Mouse (Mus musculus) G1E (cell line): ENCODE data around the gene Ralgds. TPM values are rescaled to one million over a fixed set of nuclear protein-coding genes. Genes with fewer than 3 reads are reported as not detected.

Source experiments
- ATAC-seq: 2 replicates; pipeline ENCODE4 v1.8.0; 2016; ENCODE audit warnings: mild to moderate bottlenecking; ENCODE audit not compliant: insufficient number of reproducible peaks, poor library complexity, low FRiP score, severe bottlenecking; ENCODE audit errors: extremely low read depth
- DNase-seq: peaks from one replicate; pipeline ENCODE4 v3.0.0; 2012; ENCODE audit warnings: low spot score
- H3K27me3 ChIP-seq: 2 replicates; pipeline ENCODE4 v1.6.1; 2012; ENCODE audit warnings: mild to moderate bottlenecking, low read length, inconsistent platforms; ENCODE audit not compliant: insufficient read depth
- H3K36me3 ChIP-seq: replicated peaks from 2 replicates; pipeline ENCODE3; 2012; ENCODE audit warnings: mild to moderate bottlenecking, inconsistent platforms
- H3K4me1 ChIP-seq: 2 replicates; pipeline ENCODE4 v1.6.1; 2012; ENCODE audit warnings: low read depth, low read length, inconsistent platforms, mixed read lengths; ENCODE audit not compliant: insufficient read depth
- H3K4me3 ChIP-seq: 2 replicates; pipeline ENCODE4 v1.5.1; 2012; ENCODE audit warnings: low read depth, mild to moderate bottlenecking, inconsistent platforms, low read length, moderate library complexity, mixed read lengths
- H3K9me3 ChIP-seq: replicated peaks from 2 replicates; pipeline ENCODE4 v1.6.1; 2012; ENCODE audit warnings: inconsistent platforms
- CTCF ChIP-seq: IDR thresholded peaks from 2 replicates; pipeline ENCODE4 v1.5.1; 2012; ENCODE audit warnings: low read depth, low read length, inconsistent platforms, mixed read lengths
- GATA1 ChIP-seq: IDR thresholded peaks from 2 replicates; pipeline ENCODE4 v1.6.1; 2012; ENCODE audit warnings: borderline replicate concordance, low read length, inconsistent platforms, mixed read lengths
- GATA2 ChIP-seq: IDR thresholded peaks from 2 replicates; pipeline ENCODE4 v1.6.1; 2012; ENCODE audit warnings: low read depth, low read length, inconsistent platforms, borderline replicate concordance
- POLR2AphosphoS5 ChIP-seq: IDR thresholded peaks from 2 replicates; pipeline ENCODE4 v1.6.1; 2012; ENCODE audit warnings: low read depth, low read length, inconsistent platforms; ENCODE audit not compliant: insufficient replicate concordance
- TAL1 ChIP-seq: conservative IDR thresholded peaks from 2 replicates; pipeline ENCODE4 v1.6.1; 2012; ENCODE audit warnings: low read depth, low read length, inconsistent platforms, mixed read lengths
- polyA plus RNA-seq: library from polyadenylated mRNA; stranded (reverse); fragments of >175 nt; gene quantifications from 2 replicates; pipeline ENCODE4 v1.2.3, GENCODE M21; 2012
- total RNA-seq, 2 experiments: library from RNA; stranded (forward) in 1 of 2; stranded (reverse) in 1 of 2; fragments of 200-1000 nt in 1 of 2; fragments of >200 nt in 1 of 2; fragmentation: Nextera tagmentation in 1 of 2; gene quantifications; 2 replicates each; pipeline ENCODE4 v1.2.3; 2014 to 2017

The Ralgds gene
- total and polyA plus RNA-seq, 3 experiments: 0.02 to 0.49 TPM; not detected in 1

- TF ChIP-seq GATA1 (no peak), GATA2 (no peak), TAL1 (no peak)
- no peak overlapping the region for H3K4me3 ChIP-seq
- DNase-seq (no peak), ATAC-seq (no peak)
- H3K9me3 ChIP-seq: no peaks in the 10 kb centered on the region
- peaks cover 5% of the 10 kb centered on the region for H3K4me1 ChIP-seq
- peaks cover 63% of the 10 kb centered on the region for H3K27me3 ChIP-seq
- H3K36me3 ChIP-seq: no peaks in the 10 kb centered on the region
Measured at GRCm38 (mm10) chr2:28536166-28536565, 23.2 kb downstream of the Ralgds start.

GRCm38 (mm10) chr2:28536766-28537633 is 24.1 kb downstream of the Ralgds start:
- Histone ChIP-seq H3K36me3 (no peaks in the 10 kb centered on the region), H3K4me1 (peaks cover 5% of the 10 kb centered on the region), H3K9me3 (no peaks in the 10 kb centered on the region), H3K4me3 (no peak overlapping the region), H3K27me3 (peaks cover 66% of the 10 kb centered on the region)
- TF ChIP-seq CTCF (no peak), POLR2AphosphoS5 (no peak), GATA2 (no peak), GATA1 (no peak), TAL1 (no peak)
- ATAC-seq (no peak), DNase-seq (no peak)

GRCm38 (mm10) chr2:28537634-28537920 is 24.7 kb downstream of the Ralgds start:
- Histone ChIP-seq H3K4me1 (peaks cover 5% of the 10 kb centered on the region), H3K27me3 (peaks cover 66% of the 10 kb centered on the region), H3K36me3 (no peaks in the 10 kb centered on the region), H3K9me3 (no peaks in the 10 kb centered on the region), H3K4me3 (no peak overlapping the region)
- DNase-seq (no peak), ATAC-seq (no peak)
- TF ChIP-seq POLR2AphosphoS5 (no peak), GATA2 (no peak), CTCF (no peak), TAL1 (no peak), GATA1 (no peak)

GRCm38 (mm10) chr2:28537995-28538816 is 25.3 kb downstream of the Ralgds start:
- TF ChIP-seq GATA1 (no peak), CTCF (no peak), TAL1 (no peak), POLR2AphosphoS5 (no peak), GATA2 (no peak)
- no peaks in the 10 kb centered on the region for H3K36me3 ChIP-seq
- H3K9me3 ChIP-seq: no peaks in the 10 kb centered on the region
- no peak for DNase-seq
- no peak overlapping the region for H3K4me3 ChIP-seq
- no peak for ATAC-seq
- H3K4me1 ChIP-seq: peaks cover 4% of the 10 kb centered on the region
- H3K27me3 ChIP-seq: peaks cover 62% of the 10 kb centered on the region

- DNase-seq (no peak), ATAC-seq (no peak)
- H3K36me3 ChIP-seq: no peaks in the 10 kb centered on the region
- no peak overlapping the region for H3K4me3 ChIP-seq
- H3K9me3 ChIP-seq: no peaks in the 10 kb centered on the region
- no peak for TF ChIP-seq CTCF
- TF ChIP-seq GATA2: no peak
- no peak for TF ChIP-seq GATA1
- TF ChIP-seq TAL1: no peak
- no peak for TF ChIP-seq POLR2AphosphoS5
- H3K4me1 ChIP-seq: no peaks in the 10 kb centered on the region
- peaks cover 62% of the 10 kb centered on the region for H3K27me3 ChIP-seq
Measured at GRCm38 (mm10) chr2:28538817-28539128, 25.8 kb downstream of the Ralgds start.

GRCm38 (mm10) chr2:28539206-28539605 is 26.3 kb downstream of the Ralgds start:
- H3K4me3 ChIP-seq: no peak overlapping the region
- no peak for TF ChIP-seq CTCF
- no peak for TF ChIP-seq GATA2
- TF ChIP-seq POLR2AphosphoS5: no peak
- no peak for TF ChIP-seq TAL1
- TF ChIP-seq GATA1: no peak
- H3K27me3 ChIP-seq: peaks cover 62% of the 10 kb centered on the region
- H3K4me1 ChIP-seq: no peaks in the 10 kb centered on the region
- no peaks in the 10 kb centered on the region for H3K9me3 ChIP-seq
- ATAC-seq (no peak), DNase-seq (no peak)
- no peaks in the 10 kb centered on the region for H3K36me3 ChIP-seq
